Mouse (Mus musculus) liver, adult 2 months (tissue): ENCODE measurements at regions not wholly inside any gene's neighbourhood (a gene's known extent, or its start where the extent isn't known, plus 50 kb on each side); places are given as distances from the start of the nearest gene placed in this dataset.

Source experiments
- CTCF ChIP-seq: fragments of 200-500 bp; IDR thresholded peaks from 2 replicates; pipeline ENCODE4 v1.5.1; 2011; ENCODE audit warnings: low read depth, low read length, control low read depth
- POLR2A ChIP-seq: fragments of 200-500 bp; IDR thresholded peaks from 2 replicates; pipeline ENCODE4 v1.6.1; 2011; ENCODE audit warnings: low read length, control low read depth; ENCODE audit not compliant: insufficient read depth; ENCODE audit errors: extremely low read depth

- TF ChIP-seq POLR2A (no peak), CTCF (no peak)
Measured at GRCm38 (mm10) chr9:16661527-16661926, 160.4 kb upstream of the Fat3 start.
